8 mouse cellular contexts compared by ENCODE assay signal in genomic region chr3:103967231-103967630, GRCm38 (mm10). TPM values are rescaled to one million over a fixed set of nuclear protein-coding genes. Genes with fewer than 3 reads are reported as not detected.
DNase-seq lines count a peak whose midpoint lies in the region; ATAC-seq and TF ChIP-seq lines count a peak whose summit lies in the region.

No protein-coding gene starts in this region.

- DNase-seq in kidney, adult 11 months = no peak
- DNase-seq in embryonic facial prominence, embryonic 10.5 days (ENCODE audit: low spot score) = no peak
- DNase-seq in hindbrain, postnatal 0 days (ENCODE audit: low spot score) = no peak
- no peak for DNase-seq in midbrain, postnatal 0 days (ENCODE audit: low spot score)
- DNase-seq in ovary, postnatal 10 days (ENCODE audit: low spot score) = no peak
- no peak for DNase-seq in cerebellum, adult 8-10 months
- DNase-seq in kidney, adult 8-10 months = no peak

- peak overlapping the region; percentile 93 for H3K4me3 ChIP-seq in kidney, embryonic 16.5 days (ENCODE audit: low read length)
- peak overlapping the region; percentile 82 for H3K4me3 ChIP-seq in embryonic facial prominence, embryonic 10.5 days
- peak overlapping the region; percentile 93 for H3K4me3 ChIP-seq in hindbrain, postnatal 0 days (ENCODE audit: low read length)
- peak overlapping the region; percentile 76 for H3K4me3 ChIP-seq in midbrain, postnatal 0 days (ENCODE audit: low read depth, low read length)

- peaks cover 10% of the 10 kb centered on the region for H3K4me1 ChIP-seq in kidney, embryonic 16.5 days (ENCODE audit: insufficient read depth, low read length)
- peaks cover 14% of the 10 kb centered on the region for H3K4me1 ChIP-seq in embryonic facial prominence, embryonic 10.5 days
- 0 out of 2 replicates have a peak, but pooled peaks cover 7% of the 10 kb centered on the region for H3K4me1 ChIP-seq in hindbrain, postnatal 0 days (ENCODE audit: insufficient read depth, low read length)
- H3K4me1 ChIP-seq in midbrain, postnatal 0 days (ENCODE audit: insufficient read depth, low read length) = peaks cover 5% of the 10 kb centered on the region; the same call in 1 of the 2 replicates

- no peak for ATAC-seq in kidney, embryonic 16.5 days (ENCODE audit: low FRiP score, low TSS enrichment)
- ATAC-seq in hindbrain, postnatal 0 days = no peak
- no peak for ATAC-seq in midbrain, postnatal 0 days (ENCODE audit: low FRiP score)

- H3K27me3 ChIP-seq in kidney, embryonic 16.5 days (ENCODE audit: insufficient read depth, low read length) = no peaks in the 10 kb centered on the region
- no peaks in the 10 kb centered on the region for H3K27me3 ChIP-seq in embryonic facial prominence, embryonic 10.5 days (replicated peaks; ENCODE audit: low read depth, poor library complexity, severe bottlenecking)
- H3K27me3 ChIP-seq in hindbrain, postnatal 0 days (ENCODE audit: insufficient read depth, low read length) = no peaks in the 10 kb centered on the region
- H3K27me3 ChIP-seq in midbrain, postnatal 0 days (ENCODE audit: insufficient read depth, low read length) = no peaks in the 10 kb centered on the region

- peaks cover 6% of the 10 kb centered on the region; the same call in 1 of the 2 replicates for H3K36me3 ChIP-seq in kidney, embryonic 16.5 days (ENCODE audit: insufficient read depth, low read length)
- H3K36me3 ChIP-seq in embryonic facial prominence, embryonic 10.5 days (replicated peaks) = peaks cover 39% of the 10 kb centered on the region
- no peaks in the 10 kb centered on the region for H3K36me3 ChIP-seq in hindbrain, postnatal 0 days (ENCODE audit: insufficient read depth, low read length)
- H3K36me3 ChIP-seq in midbrain, postnatal 0 days (ENCODE audit: insufficient read depth, low read length) = 0 out of 2 replicates have a peak, but pooled peaks cover 2% of the 10 kb centered on the region

- H3K9me3 ChIP-seq in kidney, embryonic 16.5 days (ENCODE audit: low read length) = no peaks in the 10 kb centered on the region
- no peaks in the 10 kb centered on the region for H3K9me3 ChIP-seq in embryonic facial prominence, embryonic 10.5 days
- no peaks in the 10 kb centered on the region for H3K9me3 ChIP-seq in hindbrain, postnatal 0 days (ENCODE audit: low read length)
- H3K9me3 ChIP-seq in midbrain, postnatal 0 days (ENCODE audit: low read length) = no peaks in the 10 kb centered on the region

- H3K27ac ChIP-seq in kidney, embryonic 16.5 days (ENCODE audit: low read length) = peak overlapping the region; percentile 97
- H3K27ac ChIP-seq in embryonic facial prominence, embryonic 10.5 days (replicated peaks) = peak overlapping the region; percentile 94
- H3K27ac ChIP-seq in hindbrain, postnatal 0 days = peak overlapping the region; percentile 97
- H3K27ac ChIP-seq in midbrain, postnatal 0 days (ENCODE audit: low read depth, low read length) = peak overlapping the region; percentile 96

- no peak for TF ChIP-seq CTCF in hindbrain, postnatal 0 days (IDR thresholded peaks at IDR 0.05; ENCODE audit: low read depth)
- TF ChIP-seq CTCF in midbrain, postnatal 0 days (IDR thresholded peaks at IDR 0.05) = no peak

- WGBS in kidney, embryonic 16.5 days = 19% methylated on average over 2 of the region's 2 CpGs
- 27% methylated on average over 2 of the region's 2 CpGs for WGBS in embryonic facial prominence, embryonic 10.5 days
- 15% methylated on average over 2 of the region's 2 CpGs for WGBS in hindbrain, postnatal 0 days
- WGBS in midbrain, postnatal 0 days = 20% methylated on average over 2 of the region's 2 CpGs

- peak overlapping the region; percentile 95 for H3K9ac ChIP-seq in kidney, embryonic 16.5 days (replicated peaks; ENCODE audit: low read length)
- peak overlapping the region; percentile 93 for H3K9ac ChIP-seq in hindbrain, postnatal 0 days (replicated peaks; ENCODE audit: low read length)
- H3K9ac ChIP-seq in midbrain, postnatal 0 days (replicated peaks; ENCODE audit: low read length, poor library complexity, severe bottlenecking) = peak overlapping the region; percentile 72; the same call in 1 of the 2 replicates

- H3K4me2 ChIP-seq in kidney, embryonic 16.5 days (replicated peaks; ENCODE audit: low read depth, low read length) = peak overlapping the region; percentile 85
- H3K4me2 ChIP-seq in hindbrain, postnatal 0 days (ENCODE audit: low read depth, low read length) = peak overlapping the region; percentile 74
- peak overlapping the region; percentile 77 for H3K4me2 ChIP-seq in midbrain, postnatal 0 days (ENCODE audit: low read depth, low read length, poor library complexity, severe bottlenecking)

RNA-seq across cellular contexts. Expression of gene Phtf1, which starts 0.7 kb away (rescaled TPM):
- 25.9 and 26.8 TPM in 2 replicates for polyA plus RNA-seq in kidney, embryonic 16.5 days (2015; fragmentation: Nextera tagmentation; extraction: Ambion mirVana)
- 31.4 and 34.2 TPM in 2 replicates for polyA plus RNA-seq in embryonic facial prominence, embryonic 10.5 days (2016; fragmentation: Nextera tagmentation; extraction: Ambion mirVana)
- total RNA-seq in hindbrain, postnatal 0 days (2014; rRNA removed) = 24.0 and 25.0 TPM in 2 replicates
- 18.4 and 18.6 TPM in 2 replicates for polyA plus RNA-seq in hindbrain, postnatal 0 days (2015; fragmentation: Nextera tagmentation; extraction: Ambion mirVana)
- total RNA-seq in midbrain, postnatal 0 days (2014; rRNA removed) = 24.3 and 31.6 TPM in 2 replicates
- polyA plus RNA-seq in midbrain, postnatal 0 days (2015; fragmentation: Nextera tagmentation; extraction: Ambion mirVana) = 14.9 and 15.9 TPM in 2 replicates

RNA-seq across cellular contexts. Expression of gene Rsbn1, which starts 53.3 kb away (rescaled TPM):
- polyA plus RNA-seq in kidney, embryonic 16.5 days (2015; fragmentation: Nextera tagmentation; extraction: Ambion mirVana) = 8.9 TPM in 2 replicates
- polyA plus RNA-seq in embryonic facial prominence, embryonic 10.5 days (2016; fragmentation: Nextera tagmentation; extraction: Ambion mirVana) = 14.4 TPM in 2 replicates
- total RNA-seq in hindbrain, postnatal 0 days (2014; rRNA removed) = 23.1 and 28.2 TPM in 2 replicates
- 17.7 and 19.1 TPM in 2 replicates for polyA plus RNA-seq in hindbrain, postnatal 0 days (2015; fragmentation: Nextera tagmentation; extraction: Ambion mirVana)
- total RNA-seq in midbrain, postnatal 0 days (2014; rRNA removed) = 35.5 and 38.4 TPM in 2 replicates
- polyA plus RNA-seq in midbrain, postnatal 0 days (2015; fragmentation: Nextera tagmentation; extraction: Ambion mirVana) = 18.6 and 21.7 TPM in 2 replicates
